Mouse (Mus musculus): ENCODE data around the gene Chn2. TPM values are rescaled to one million over a fixed set of nuclear protein-coding genes. Genes with fewer than 3 reads are reported as not detected.

The Chn2 gene
- polyA plus RNA-seq, 1 experiment from 2014 or later, result 16.8 TPM

GRCm38 (mm10) chr6:54158317-54158716, 119.0 kb downstream of the Chn2 start:
- no peak for ATAC-seq (replicated peaks; ENCODE audit: low FRiP score, low read depth)
- Histone ChIP-seq H3K4me3 (replicated peaks; ENCODE audit: low read depth, low read length) (no peak overlapping the region), H3K27ac (no peak overlapping the region), H3K4me1 (replicated peaks; ENCODE audit: insufficient read depth, low read length) (peaks cover 6% of the 10 kb centered on the region), H3K27me3 (ENCODE audit: insufficient read depth, low read length) (no peaks in the 10 kb centered on the region), H3K4me2 (ENCODE audit: low read length) (peak overlapping the region; percentile 1; the same call in 1 of the 2 replicates), H3K36me3 (ENCODE audit: insufficient read depth, low read length) (no peaks in the 10 kb centered on the region), H3K9ac (ENCODE audit: low read depth, low read length) (no peak overlapping the region), H3K9me3 (replicated peaks; ENCODE audit: low read length) (no peaks in the 10 kb centered on the region)
- no peak for TF ChIP-seq CTCF (IDR thresholded peaks at IDR 0.05; ENCODE audit: low read depth)
- WGBS, result 28% methylated on average over 3 of the region's 3 CpGs
- peak; percentile 52 for DNase-seq (ENCODE audit: low spot score)

GRCm38 (mm10) chr6:54160677-54161076, 121.3 kb downstream of the Chn2 start:
- Histone ChIP-seq H3K9me3 (replicated peaks; ENCODE audit: low read length) (no peaks in the 10 kb centered on the region), H3K4me3 (replicated peaks; ENCODE audit: low read depth, low read length) (no peak overlapping the region), H3K4me1 (replicated peaks; ENCODE audit: insufficient read depth, low read length) (peaks cover 6% of the 10 kb centered on the region), H3K27me3 (ENCODE audit: insufficient read depth, low read length) (no peaks in the 10 kb centered on the region), H3K36me3 (ENCODE audit: insufficient read depth, low read length) (no peaks in the 10 kb centered on the region), H3K4me2 (ENCODE audit: low read length) (no peak overlapping the region), H3K9ac (ENCODE audit: low read depth, low read length) (no peak overlapping the region), H3K27ac (no peak overlapping the region)
- 92% methylated on average over 3 of the region's 3 CpGs for WGBS
- DNase-seq (ENCODE audit: low spot score), result no peak
- ATAC-seq (replicated peaks; ENCODE audit: low FRiP score, low read depth), result no peak
- TF ChIP-seq CTCF (IDR thresholded peaks at IDR 0.05; ENCODE audit: low read depth), result no peak

- Histone ChIP-seq H3K27ac (no peak overlapping the region), H3K4me2 (ENCODE audit: low read length) (no peak overlapping the region), H3K27me3 (ENCODE audit: insufficient read depth, low read length) (no peaks in the 10 kb centered on the region), H3K9ac (ENCODE audit: low read depth, low read length) (no peak overlapping the region), H3K36me3 (ENCODE audit: insufficient read depth, low read length) (no peaks in the 10 kb centered on the region), H3K4me1 (replicated peaks; ENCODE audit: insufficient read depth, low read length) (peaks cover 6% of the 10 kb centered on the region), H3K9me3 (replicated peaks; ENCODE audit: low read length) (no peaks in the 10 kb centered on the region), H3K4me3 (replicated peaks; ENCODE audit: low read depth, low read length) (no peak overlapping the region)
- ATAC-seq (replicated peaks; ENCODE audit: low FRiP score, low read depth) (no peak), DNase-seq (ENCODE audit: low spot score) (no peak)
- 76% methylated on average over 3 of the region's 3 CpGs for WGBS
- no peak for TF ChIP-seq CTCF (IDR thresholded peaks at IDR 0.05; ENCODE audit: low read depth)
Measured at GRCm38 (mm10) chr6:54161246-54161645, 121.9 kb downstream of the Chn2 start.

- Histone ChIP-seq H3K9ac (ENCODE audit: low read depth, low read length) (no peak overlapping the region), H3K27me3 (ENCODE audit: insufficient read depth, low read length) (no peaks in the 10 kb centered on the region), H3K4me3 (replicated peaks; ENCODE audit: low read depth, low read length) (no peak overlapping the region), H3K9me3 (replicated peaks; ENCODE audit: low read length) (no peaks in the 10 kb centered on the region), H3K4me2 (ENCODE audit: low read length) (no peak overlapping the region), H3K27ac (no peak overlapping the region), H3K4me1 (replicated peaks; ENCODE audit: insufficient read depth, low read length) (peaks cover 6% of the 10 kb centered on the region), H3K36me3 (ENCODE audit: insufficient read depth, low read length) (no peaks in the 10 kb centered on the region)
- TF ChIP-seq CTCF (IDR thresholded peaks at IDR 0.05; ENCODE audit: low read depth), result no peak
- ATAC-seq (replicated peaks; ENCODE audit: low FRiP score, low read depth), result no peak
- peak; percentile 40 for DNase-seq (ENCODE audit: low spot score)
- 64% methylated on average over 5 of the region's 5 CpGs for WGBS
Measured at GRCm38 (mm10) chr6:54162321-54162720, 123.0 kb downstream of the Chn2 start.

- Histone ChIP-seq H3K9me3 (replicated peaks; ENCODE audit: low read length) (no peaks in the 10 kb centered on the region), H3K27me3 (ENCODE audit: insufficient read depth, low read length) (no peaks in the 10 kb centered on the region), H3K4me1 (replicated peaks; ENCODE audit: insufficient read depth, low read length) (peaks cover 6% of the 10 kb centered on the region), H3K4me3 (replicated peaks; ENCODE audit: low read depth, low read length) (no peak overlapping the region), H3K9ac (ENCODE audit: low read depth, low read length) (no peak overlapping the region), H3K4me2 (ENCODE audit: low read length) (no peak overlapping the region), H3K27ac (no peak overlapping the region), H3K36me3 (ENCODE audit: insufficient read depth, low read length) (no peaks in the 10 kb centered on the region)
- TF ChIP-seq CTCF (IDR thresholded peaks at IDR 0.05; ENCODE audit: low read depth), result no peak
- WGBS, result 68% methylated on average over 9 of the region's 9 CpGs
- ATAC-seq (replicated peaks; ENCODE audit: low FRiP score, low read depth) (no peak), DNase-seq (ENCODE audit: low spot score) (no peak)
Measured at GRCm38 (mm10) chr6:54162786-54163185, 123.4 kb downstream of the Chn2 start.

GRCm38 (mm10) chr6:54163702-54164101, 124.3 kb downstream of the Chn2 start:
- no peak for TF ChIP-seq CTCF (IDR thresholded peaks at IDR 0.05; ENCODE audit: low read depth)

GRCm38 (mm10) chr6:54164777-54165176, 125.4 kb downstream of the Chn2 start:
- Histone ChIP-seq H3K27ac (no peak overlapping the region), H3K36me3 (ENCODE audit: insufficient read depth, low read length) (no peaks in the 10 kb centered on the region), H3K9me3 (replicated peaks; ENCODE audit: low read length) (no peaks in the 10 kb centered on the region), H3K9ac (ENCODE audit: low read depth, low read length) (no peak overlapping the region), H3K4me1 (replicated peaks; ENCODE audit: insufficient read depth, low read length) (peaks cover 6% of the 10 kb centered on the region), H3K4me3 (replicated peaks; ENCODE audit: low read depth, low read length) (no peak overlapping the region), H3K27me3 (ENCODE audit: insufficient read depth, low read length) (no peaks in the 10 kb centered on the region), H3K4me2 (ENCODE audit: low read length) (no peak overlapping the region)
- DNase-seq (ENCODE audit: low spot score) (peak; percentile 68), ATAC-seq (replicated peaks; ENCODE audit: low FRiP score, low read depth) (peak; percentile 72; the same call in 1 of the 2 replicates)
- TF ChIP-seq CTCF (IDR thresholded peaks at IDR 0.05; ENCODE audit: low read depth), result peak; percentile 80
- WGBS, result 53% methylated on average over 4 of the region's 4 CpGs

More at GRCm38 (mm10) chr6:54163702-54164101, 124.3 kb downstream of the Chn2 start:
- no peak for DNase-seq (ENCODE audit: low spot score)
- H3K27me3 ChIP-seq (ENCODE audit: insufficient read depth, low read length), result no peaks in the 10 kb centered on the region
- H3K9ac ChIP-seq (ENCODE audit: low read depth, low read length), result no peak overlapping the region
- H3K36me3 ChIP-seq (ENCODE audit: insufficient read depth, low read length), result no peaks in the 10 kb centered on the region
- ATAC-seq (replicated peaks; ENCODE audit: low FRiP score, low read depth), result no peak
- no peak overlapping the region for H3K4me2 ChIP-seq (ENCODE audit: low read length)
- no peak overlapping the region for H3K27ac ChIP-seq
- no peaks in the 10 kb centered on the region for H3K9me3 ChIP-seq (replicated peaks; ENCODE audit: low read length)
- H3K4me1 ChIP-seq (replicated peaks; ENCODE audit: insufficient read depth, low read length), result peaks cover 6% of the 10 kb centered on the region
- H3K4me3 ChIP-seq (replicated peaks; ENCODE audit: low read depth, low read length), result no peak overlapping the region

Measured in kidney, postnatal 0 days (tissue).